Comparison of ENCODE assay signal across 28 mouse cellular contexts in the genomic region with DNA sequence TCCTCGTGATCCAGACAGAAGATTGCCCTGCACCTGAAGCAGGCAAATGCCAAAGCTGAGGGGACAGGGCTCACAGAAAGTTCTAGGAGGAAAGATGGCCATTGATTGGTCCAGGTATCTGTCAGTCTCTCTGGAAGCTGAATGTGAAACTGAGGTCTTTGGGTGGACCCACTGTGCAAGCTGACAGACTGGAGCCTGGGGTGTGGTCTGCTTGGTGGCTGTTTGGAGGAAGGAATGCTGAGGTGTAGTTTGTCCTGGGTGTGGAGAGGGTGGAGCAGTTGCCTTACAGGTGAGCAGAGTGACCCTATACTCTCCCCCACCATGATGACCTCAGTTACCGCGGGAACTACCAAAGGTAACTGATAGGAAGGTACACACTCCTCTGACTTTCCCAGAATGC. TPM values are rescaled to one million over a fixed set of nuclear protein-coding genes. Genes with fewer than 3 reads are reported as not detected.
DNase-seq lines count a peak whose midpoint lies in the region; ATAC-seq and TF ChIP-seq lines count a peak whose summit lies in the region.
"Had no signal": no experiment of that assay in that cellular context is flagged by ENCODE, and none has a peak within 500 bp of the region (broad histone marks: within the 10 kb centered on the region; RNA-seq: fewer than 3 reads in every experiment).

No protein-coding gene starts in this region.

- no peak for TF ChIP-seq EP300 in liver, postnatal 0 days (IDR thresholded peaks at IDR 0.05; ENCODE audit: low read depth)

- no peak overlapping the region for H3K9ac ChIP-seq in liver, embryonic 12.5 days
- no peak overlapping the region for H3K9ac ChIP-seq in liver, postnatal 0 days (replicated peaks)
- H3K9ac ChIP-seq in ES-E14 (ENCODE audit: insufficient read depth, low read depth, low read length, poor library complexity, severe bottlenecking), result no peak overlapping the region
- no peak overlapping the region for H3K9ac ChIP-seq in intestine, embryonic 16.5 days (ENCODE audit: low read depth, low read length)
- H3K9ac ChIP-seq in stomach, embryonic 15.5 days, result no peak overlapping the region
- H3K9ac ChIP-seq: embryonic facial prominence, embryonic 15.5 days; heart, embryonic 13.5 days; limb, embryonic 13.5 days; liver, embryonic 15.5 days; neural tube, embryonic 13.5 days had no signal

- WGBS in liver, embryonic 12.5 days (ENCODE audit: insufficient replicate concordance), result 75% methylated on average over 3 of the region's 3 CpGs
- WGBS in liver, postnatal 0 days (ENCODE audit: insufficient replicate concordance), result 82% methylated on average over 3 of the region's 3 CpGs
- 44% methylated on average over 3 of the region's 3 CpGs for WGBS in intestine, embryonic 16.5 days
- 67% methylated on average over 3 of the region's 3 CpGs for WGBS in stomach, embryonic 15.5 days

- H3K27ac ChIP-seq in liver, embryonic 12.5 days, result no peak overlapping the region
- no peak overlapping the region for H3K27ac ChIP-seq in liver, postnatal 0 days (ENCODE audit: low read depth)
- H3K27ac ChIP-seq in ES-E14 (ENCODE audit: insufficient read depth, low read depth, low read length, poor library complexity, severe bottlenecking), result no peak overlapping the region; the same call in 1 of the 2 replicates
- H3K27ac ChIP-seq in intestine, embryonic 16.5 days (ENCODE audit: low read length), result peak overlapping the region; percentile 78
- peak overlapping the region; percentile 11; the same call in 1 of the 2 replicates for H3K27ac ChIP-seq in stomach, embryonic 15.5 days
- H3K27ac ChIP-seq: embryonic facial prominence, embryonic 15.5 days; heart, embryonic 13.5 days; limb, embryonic 13.5 days; liver, embryonic 15.5 days; neural tube, embryonic 13.5 days had no signal

- TF ChIP-seq CTCF in liver, postnatal 0 days (IDR thresholded peaks at IDR 0.05; ENCODE audit: low read depth), result no peak

- in situ Hi-C loops in ES-E14 (cut with MboI; ENCODE audit: low sequenced_read_pairs in 2 of 2, unreplicated experiment in 2 of 2), result loop anchor here (10.0 to 25.0 kb wide), 2 partner anchors 432 to 435 kb away; no protein-coding TSS in a partner anchor

- peaks cover 22% of the 10 kb centered on the region for H3K4me1 ChIP-seq in liver, embryonic 12.5 days
- H3K4me1 ChIP-seq in liver, postnatal 0 days (ENCODE audit: insufficient read depth), result no peaks in the 10 kb centered on the region
- H3K4me1 ChIP-seq in ES-E14 (ENCODE audit: control insufficient read depth in 2 of 2, insufficient read depth in 2 of 2, low read length in 2 of 2, poor library complexity in 1 of 2), result peaks cover 6 to 18% of the 10 kb centered on the region in 2 experiments; a peak in 3 of 4 replicates
- H3K4me1 ChIP-seq in intestine, embryonic 16.5 days (ENCODE audit: control insufficient read depth, insufficient read depth, low read length), result 0 out of 2 replicates have a peak, but pooled peaks cover 9% of the 10 kb centered on the region
- no peaks in the 10 kb centered on the region for H3K4me1 ChIP-seq in stomach, embryonic 15.5 days
- H3K4me1 ChIP-seq: embryonic facial prominence, embryonic 15.5 days; heart, embryonic 13.5 days; limb, embryonic 13.5 days; neural tube, embryonic 13.5 days had no signal

- H3K9me3 ChIP-seq in liver, embryonic 12.5 days (replicated peaks), result 0 out of 2 replicates have a peak, but pooled peaks cover 6% of the 10 kb centered on the region
- no peaks in the 10 kb centered on the region for H3K9me3 ChIP-seq in liver, postnatal 0 days (ENCODE audit: low read length)
- no peaks in the 10 kb centered on the region for H3K9me3 ChIP-seq in ES-E14 (ENCODE audit: control insufficient read depth, insufficient read depth, low read depth, low read length)
- H3K9me3 ChIP-seq in intestine, embryonic 16.5 days (ENCODE audit: control insufficient read depth, low read length), result no peaks in the 10 kb centered on the region
- no peaks in the 10 kb centered on the region for H3K9me3 ChIP-seq in stomach, embryonic 15.5 days
- H3K9me3 ChIP-seq: embryonic facial prominence, embryonic 15.5 days; neural tube, embryonic 13.5 days had no signal

- H3K36me3 ChIP-seq in liver, embryonic 12.5 days, result no peaks in the 10 kb centered on the region
- H3K36me3 ChIP-seq in liver, postnatal 0 days (replicated peaks; ENCODE audit: insufficient read depth, low read length), result no peaks in the 10 kb centered on the region
- H3K36me3 ChIP-seq in ES-E14 (ENCODE audit: control insufficient read depth, insufficient read depth, low read length, poor library complexity, severe bottlenecking), result no peaks in the 10 kb centered on the region
- H3K36me3 ChIP-seq in intestine, embryonic 16.5 days (ENCODE audit: control insufficient read depth, insufficient read depth, low read length), result no peaks in the 10 kb centered on the region
- H3K36me3 ChIP-seq in stomach, embryonic 15.5 days, result no peaks in the 10 kb centered on the region
- H3K36me3 ChIP-seq: embryonic facial prominence, embryonic 15.5 days; heart, embryonic 13.5 days; limb, embryonic 13.5 days; liver, embryonic 15.5 days; neural tube, embryonic 13.5 days had no signal

- ATAC-seq in liver, embryonic 12.5 days, result 0 out of 2 replicates have a peak, but pooled peaks have one; percentile 33
- ATAC-seq in liver, postnatal 0 days, result no peak
- ATAC-seq in intestine, embryonic 16.5 days, result peak; percentile 93
- ATAC-seq in stomach, embryonic 15.5 days (ENCODE audit: insufficient read depth, low FRiP score, low read depth), result peak; percentile 90
- ATAC-seq: forebrain, embryonic 14.5 days had no signal

- H3K27me3 ChIP-seq in liver, embryonic 12.5 days (replicated peaks), result peaks cover 8% of the 10 kb centered on the region; the same call in 1 of the 2 replicates
- no peaks in the 10 kb centered on the region for H3K27me3 ChIP-seq in liver, postnatal 0 days (ENCODE audit: insufficient read depth, low read length)
- no peaks in the 10 kb centered on the region for H3K27me3 ChIP-seq in intestine, embryonic 16.5 days (replicated peaks; ENCODE audit: control insufficient read depth, insufficient read depth, low read length)
- H3K27me3 ChIP-seq in stomach, embryonic 15.5 days (replicated peaks), result no peaks in the 10 kb centered on the region
- H3K27me3 ChIP-seq: heart, embryonic 13.5 days had no signal

- H3K4me3 ChIP-seq in liver, embryonic 12.5 days, result no peak overlapping the region
- H3K4me3 ChIP-seq in liver, postnatal 0 days (ENCODE audit: low read depth, low read length), result no peak overlapping the region
- H3K4me3 ChIP-seq in ES-E14 (ENCODE audit: insufficient read depth in 1 of 2, low read depth in 1 of 2, low read length in 2 of 2, poor library complexity in 1 of 2, severe bottlenecking in 1 of 2), result no peak overlapping the region
- H3K4me3 ChIP-seq in intestine, embryonic 16.5 days (ENCODE audit: low read length), result no peak overlapping the region
- no peak overlapping the region for H3K4me3 ChIP-seq in stomach, embryonic 15.5 days (replicated peaks)
- H3K4me3 ChIP-seq: embryonic facial prominence, embryonic 15.5 days; heart, embryonic 13.5 days; limb, embryonic 13.5 days; liver, embryonic 15.5 days; megakaryocyte, embryonic 14.5 days; myocyte; neural tube, embryonic 13.5 days had no signal

- no peak overlapping the region for H3K4me2 ChIP-seq in liver, embryonic 12.5 days
- H3K4me2 ChIP-seq in liver, postnatal 0 days (ENCODE audit: low read depth, low read length), result no peak overlapping the region
- no peak overlapping the region for H3K4me2 ChIP-seq in intestine, embryonic 16.5 days (ENCODE audit: low read depth, low read length)
- no peak overlapping the region for H3K4me2 ChIP-seq in stomach, embryonic 15.5 days
- H3K4me2 ChIP-seq: embryonic facial prominence, embryonic 15.5 days; heart, embryonic 13.5 days; limb, embryonic 13.5 days; liver, embryonic 15.5 days; neural tube, embryonic 13.5 days had no signal

- no peak for DNase-seq in liver, postnatal 0 days
- DNase-seq in ES-E14 (ENCODE audit: low read depth, low spot score), result peak; percentile 82
- DNase-seq in gastrocnemius, postnatal 4 days (ENCODE audit: low spot score in 2 of 2), result no peak
- no peak for DNase-seq in gastrocnemius, postnatal 10 days
- DNase-seq in embryo, embryonic 10.5 days (ENCODE audit: low spot score), result no peak
- DNase-seq: adrenal gland, postnatal 14 days; cerebellum, adult 8-10 months; heart, adult 11 months; heart, postnatal 14 days; kidney, adult 8-10 months; kidney, postnatal 10 days; midbrain, embryonic 14.5 days; right cerebral cortex, adult 18-20 months; right cerebral cortex, postnatal 4 days; thymus, postnatal 25 days had no signal

TF ChIP-seq in ES-E14, 5 proteins besides CTCF, POLR2A, EP300 and RAD21:
- no peak for TF ChIP-seq ZNF384 (IDR thresholded peaks at IDR 0.05; ENCODE audit: low read depth, low read length)
- no peak for TF ChIP-seq MAFK (IDR thresholded peaks at IDR 0.05; ENCODE audit: insufficient read depth, low read depth, low read length)
- no peak for TF ChIP-seq CHD2 (IDR thresholded peaks at IDR 0.05; ENCODE audit: low read depth, low read length)
- no peak for TF ChIP-seq HCFC1 (IDR thresholded peaks at IDR 0.05; ENCODE audit: borderline replicate concordance, insufficient read depth, low read length)
- TF ChIP-seq ZC3H11A (IDR thresholded peaks at IDR 0.05; ENCODE audit: borderline replicate concordance, low read depth, low read length), result no peak

RNA-seq across cellular contexts. Expression of a gene that starts 9.1 kb away (rescaled TPM):
- polyA plus RNA-seq in liver, embryonic 12.5 days (2016; fragmentation: Nextera tagmentation; extraction: Ambion mirVana), result 27.5 and 28.2 TPM in 2 replicates
- 12.5 and 13.9 TPM in 2 replicates for polyA plus RNA-seq in liver, postnatal 0 days (2015; fragmentation: Nextera tagmentation; extraction: Ambion mirVana)
- 73.3 and 78.4 TPM in 2 replicates for total RNA-seq in ES-E14 (2012; rRNA removed)
- 52.2 and 54.0 TPM in 2 replicates for polyA plus RNA-seq in intestine, embryonic 16.5 days (2015; fragmentation: Nextera tagmentation; extraction: Ambion mirVana)
- polyA plus RNA-seq in stomach, embryonic 15.5 days (2015; fragmentation: Nextera tagmentation; extraction: Ambion mirVana), result 54.6 and 59.2 TPM in 2 replicates
- 100 to 1,000 TPM; 137 to 148 TPM for total RNA-seq in gastrocnemius, postnatal 4 days (2021)
- total RNA-seq in gastrocnemius, postnatal 10 days (2021), result 100 to 1,000 TPM; 144 to 160 TPM

RNA-seq across cellular contexts. Expression of a gene that starts 18.9 kb away (rescaled TPM):
- polyA plus RNA-seq in liver, embryonic 12.5 days (2016; fragmentation: Nextera tagmentation; extraction: Ambion mirVana), result not detected in 2 replicates
- not detected in 2 replicates for polyA plus RNA-seq in liver, postnatal 0 days (2015; fragmentation: Nextera tagmentation; extraction: Ambion mirVana)
- total RNA-seq in ES-E14 (2012; rRNA removed), result 1.1 and 3.2 TPM in 2 replicates
- polyA plus RNA-seq in intestine, embryonic 16.5 days (2015; fragmentation: Nextera tagmentation; extraction: Ambion mirVana), result 0.09 and 0.10 TPM in 2 replicates
- polyA plus RNA-seq in stomach, embryonic 15.5 days (2015; fragmentation: Nextera tagmentation; extraction: Ambion mirVana), result 0.08 and 0.10 TPM in 2 replicates
- total RNA-seq in gastrocnemius, postnatal 4 days (2021), result not detected
- not detected for total RNA-seq in gastrocnemius, postnatal 10 days (2021)
- total RNA-seq: gastrocnemius, adult 8-10 months; heart, postnatal 14 days had no signal
- polyA plus RNA-seq: embryonic facial prominence, embryonic 15.5 days; heart, embryonic 13.5 days; liver, embryonic 15.5 days; lung, embryonic 16.5 days had no signal

Comparison
In these comparisons a context has a peak if more than half of its experiments do, and no peak if none do; other contexts are left out.
1. H3K27ac ChIP-seq: peak in intestine, embryonic 16.5 days (single experiment) and stomach, embryonic 15.5 days (single experiment); none in liver, embryonic 12.5 days (single experiment), liver, postnatal 0 days (single experiment) and ES-E14 (single experiment).